Mouse (Mus musculus) ovary, postnatal 10 days (tissue): Measurements from ENCODE around the gene Tedc1.

Experiments used
- DNase-seq: peaks from one replicate; pipeline ENCODE4 v3.0.0; 2022; ENCODE audit warnings: low spot score

Gene Tedc1

DNA sequence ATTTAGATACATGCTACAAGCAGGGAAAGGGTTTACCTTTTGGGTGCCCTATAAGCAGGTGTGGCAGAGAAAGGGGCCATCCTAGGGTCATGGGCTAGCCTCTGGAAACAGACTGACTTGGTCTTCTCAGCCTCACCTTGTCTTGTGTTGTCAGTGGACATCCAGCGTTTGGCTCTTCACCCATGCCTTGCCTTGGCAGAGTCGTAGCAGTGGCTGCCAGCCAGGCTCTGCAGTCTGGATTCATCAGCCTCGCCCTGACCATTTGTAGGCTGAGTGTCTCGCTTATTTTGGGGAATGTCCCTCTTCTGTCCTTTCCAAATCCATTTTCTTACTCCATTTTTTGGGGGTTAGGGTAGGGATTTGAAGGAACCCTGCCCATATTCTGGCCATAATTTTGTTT is 45.1 kb downstream of the Tedc1 start:
- DNase-seq: no peak

GRCm38 (mm10) chr12:113202008-113202407 is 45.8 kb downstream of the Tedc1 start:
- no peak for DNase-seq

DNA sequence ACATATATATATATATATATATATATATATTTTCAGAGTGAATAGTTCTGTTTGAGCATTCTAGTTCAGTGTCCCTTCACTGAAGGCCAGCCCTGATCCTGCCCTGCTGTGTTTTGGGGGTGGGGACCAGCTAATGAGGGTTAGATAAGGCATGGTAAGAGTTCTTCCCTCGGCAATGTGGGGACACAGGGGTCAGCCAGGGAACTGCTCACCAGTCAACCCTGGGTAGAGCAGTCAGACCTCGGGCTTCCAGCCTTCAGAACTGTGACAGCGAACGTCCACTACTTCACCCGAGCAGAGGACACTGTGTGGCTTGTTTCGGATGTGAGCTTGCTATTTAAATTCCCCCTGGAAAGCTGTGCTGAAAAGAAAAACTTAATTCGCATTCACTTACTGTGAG is 47.3 kb downstream of the Tedc1 start:
- DNase-seq: no peak

- DNase-seq: no peak
Measured at GRCm38 (mm10) chr12:113205251-113205942, 49.2 kb downstream of the Tedc1 start.

DNA sequence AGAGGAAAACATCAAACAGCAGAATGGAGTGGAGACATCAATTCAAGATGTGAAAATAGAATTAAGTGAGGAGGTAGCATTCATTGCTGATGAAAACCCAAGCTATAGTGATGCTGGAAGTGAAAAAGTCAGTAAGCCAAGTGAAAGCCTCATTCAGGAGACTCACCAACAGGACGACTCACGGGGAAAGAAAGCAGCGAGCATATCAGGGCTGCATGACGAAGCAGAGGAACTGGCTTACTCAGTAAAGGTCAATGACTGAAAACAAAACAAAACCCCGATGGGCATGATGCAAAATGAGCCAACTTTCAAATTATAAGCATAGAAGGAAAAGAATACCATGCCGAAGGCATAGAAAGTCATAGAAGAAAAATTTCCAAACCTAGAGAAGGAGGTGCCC is 51.5 kb downstream of the Tedc1 start:
- no peak for DNase-seq

DNA sequence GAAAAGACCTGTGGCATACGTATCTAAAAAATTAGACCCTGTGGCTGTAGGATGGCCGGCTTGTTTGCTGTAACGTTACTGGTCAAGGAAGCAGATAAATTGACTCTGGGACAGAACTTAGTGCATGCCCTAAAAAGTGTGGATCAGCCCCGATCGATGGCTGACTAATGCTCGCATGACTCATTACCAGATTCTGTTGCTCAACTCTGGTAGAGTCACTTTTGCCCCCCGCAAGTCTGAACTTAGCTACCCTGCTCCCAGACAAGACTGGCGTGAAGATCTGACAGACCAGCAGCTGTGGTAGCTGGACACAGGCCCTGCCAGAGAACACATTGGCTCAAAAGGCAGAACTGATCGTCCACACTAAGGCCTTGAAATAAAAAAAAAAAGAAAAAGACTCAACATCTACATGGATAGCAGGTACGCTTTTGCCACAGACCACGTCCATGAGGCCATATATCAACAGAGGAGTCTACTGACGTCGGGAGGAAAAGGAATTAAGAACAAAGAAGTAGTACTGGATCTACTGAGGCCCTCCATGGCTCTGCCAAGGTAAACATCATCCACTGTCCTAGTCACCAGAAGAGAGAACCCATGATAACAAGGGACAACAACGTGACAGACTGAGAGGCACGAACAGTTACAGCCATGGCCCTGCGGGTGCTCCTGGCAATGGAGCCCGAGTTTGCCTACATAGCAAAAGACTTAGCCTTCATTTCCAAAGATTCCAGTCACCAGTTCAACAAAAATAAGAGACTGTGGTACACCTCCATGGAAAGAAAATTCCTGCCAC is 54.6 kb downstream of the Tedc1 start:
- DNase-seq: no peak

DNA sequence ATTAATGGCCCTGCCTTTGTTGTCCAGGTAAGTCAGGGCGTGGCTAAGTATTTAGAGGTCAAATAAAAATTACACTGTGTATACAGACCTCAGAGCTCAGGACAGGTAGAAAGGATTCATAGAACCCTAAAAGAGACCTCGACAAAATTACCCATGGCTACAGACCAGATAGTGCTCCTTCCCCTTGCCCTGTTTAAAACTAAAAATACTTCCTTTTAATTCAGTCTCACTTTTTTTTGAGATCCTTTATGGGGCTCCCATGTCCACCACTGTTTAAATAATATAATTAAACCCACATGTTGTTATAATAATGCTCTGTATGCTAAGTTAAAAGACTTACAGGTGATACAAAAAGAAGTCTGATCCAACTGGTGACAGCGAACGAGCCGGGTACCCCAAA is 55.6 kb downstream of the Tedc1 start:
- DNase-seq: no peak

- DNase-seq: no peak
Measured at GRCm38 (mm10) chr12:113212326-113212924, 56.2 kb downstream of the Tedc1 start.

- no peak for DNase-seq
Measured at GRCm38 (mm10) chr12:113213226-113213625, 57.0 kb downstream of the Tedc1 start.

DNA sequence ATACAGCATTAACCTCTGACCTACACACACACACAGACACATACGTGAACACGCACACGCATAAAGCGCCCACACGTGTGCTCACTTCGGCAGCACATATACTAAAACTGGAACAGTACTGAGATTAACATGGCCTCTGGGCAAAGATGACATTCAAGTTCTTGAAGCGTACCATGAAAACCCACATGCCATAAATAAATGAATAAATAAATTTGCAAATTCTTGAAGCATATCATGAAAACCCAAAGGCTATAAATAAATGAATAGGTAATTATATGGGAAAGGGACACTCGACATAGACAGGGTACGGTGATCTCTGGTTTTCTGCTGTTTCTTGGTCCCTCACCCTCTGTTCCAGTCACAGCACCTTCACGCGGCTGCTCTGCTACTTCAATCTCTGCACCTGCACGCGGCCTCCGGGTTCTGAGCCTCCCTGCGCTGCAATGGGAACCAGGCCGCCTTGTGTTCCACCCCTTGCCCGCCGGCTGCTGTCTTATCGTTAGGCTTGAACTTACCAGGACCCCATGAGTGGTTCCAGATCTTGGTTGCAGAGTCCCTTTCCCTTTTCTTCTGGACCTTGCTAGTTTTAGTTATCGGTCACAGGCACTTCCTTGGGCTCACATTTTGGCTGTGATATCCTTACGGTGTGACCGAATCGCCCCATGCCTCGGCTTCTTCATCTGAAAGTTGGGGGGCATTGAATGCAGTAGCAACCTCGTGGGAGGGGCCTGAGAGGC is 58.0 kb downstream of the Tedc1 start:
- no peak for DNase-seq

DNA sequence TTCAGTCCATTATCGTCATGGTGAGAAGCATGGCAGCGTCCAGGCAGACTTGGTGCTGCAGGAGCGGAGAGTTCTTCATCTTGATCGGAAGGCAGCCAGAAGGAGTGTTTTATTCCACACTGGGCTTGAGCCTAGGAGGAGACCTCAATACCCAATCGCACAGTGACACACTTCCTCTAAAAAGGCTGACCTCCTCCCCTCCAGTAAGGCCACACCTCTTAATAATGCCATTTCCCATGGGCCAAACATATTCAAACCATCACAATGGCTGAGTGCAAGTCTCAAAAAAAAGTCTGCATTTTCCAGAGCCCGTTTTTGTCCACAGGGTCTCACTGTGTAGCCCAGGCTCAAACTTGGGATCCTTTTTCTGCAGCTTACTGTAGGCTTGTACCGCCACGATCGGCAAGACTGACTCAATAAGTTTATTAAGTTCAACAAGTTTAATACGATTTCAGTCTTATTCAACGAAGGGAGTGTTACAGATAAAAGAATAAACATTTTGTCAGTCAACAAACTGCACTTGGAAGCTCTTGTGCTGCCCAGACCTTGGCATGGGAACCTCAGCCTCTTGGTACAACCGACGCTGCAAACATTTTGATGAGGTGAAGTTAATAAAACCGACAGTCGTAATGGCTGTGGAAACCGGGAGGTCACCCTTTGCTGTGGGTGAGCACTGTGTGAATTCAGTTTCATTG is 58.9 kb downstream of the Tedc1 start:
- no peak for DNase-seq
